Mouse (Mus musculus): ENCODE data around the gene Csgalnact2. TPM values are rescaled to one million over a fixed set of nuclear protein-coding genes. Genes with fewer than 3 reads are reported as not detected.

Gene Csgalnact2
- polyA plus RNA-seq, 1 experiment = 7.1 TPM

DNA sequence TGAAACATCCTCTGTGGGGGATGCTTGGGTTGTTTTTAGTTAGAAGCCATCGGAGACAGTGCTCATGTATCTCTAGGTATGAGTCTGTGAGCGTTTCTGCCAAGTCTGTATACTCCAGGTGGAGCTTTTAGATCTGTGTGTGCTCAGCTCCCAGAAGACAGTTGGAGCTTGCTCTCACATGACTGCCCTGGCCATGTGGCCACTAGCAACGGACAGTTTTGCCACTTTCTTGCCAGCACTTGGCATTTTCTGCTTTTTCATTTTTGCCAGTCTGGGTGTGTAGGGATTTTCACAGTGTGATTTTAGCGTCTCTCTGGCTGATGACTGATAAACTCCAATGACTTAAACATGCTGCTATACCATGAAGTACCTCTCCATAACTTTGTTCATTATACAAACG lies 75.7 kb downstream of the Csgalnact2 start:
- no peaks in the 10 kb centered on the region for H3K27me3 ChIP-seq (ENCODE audit: control insufficient read depth, insufficient read depth, low read length, poor library complexity, severe bottlenecking)
- no peaks in the 10 kb centered on the region for H3K36me3 ChIP-seq (ENCODE audit: control insufficient read depth, insufficient read depth, low read length, poor library complexity, severe bottlenecking)
- no peaks in the 10 kb centered on the region for H3K4me1 ChIP-seq (ENCODE audit: control insufficient read depth, insufficient read depth, low read length)
- H3K4me3 ChIP-seq (ENCODE audit: low read depth, low read length) = no peak overlapping the region
- H3K27ac ChIP-seq (ENCODE audit: insufficient read depth, low read length) = no peak overlapping the region
- no peak overlapping the region for H3K9ac ChIP-seq (ENCODE audit: low read depth, poor library complexity, severe bottlenecking)
- no peaks in the 10 kb centered on the region; the same call in 1 of the 2 replicates for H3K9me3 ChIP-seq (replicated peaks; ENCODE audit: control insufficient read depth, insufficient read depth, low read length, poor library complexity, severe bottlenecking)
- TF ChIP-seq EP300 (IDR thresholded peaks at IDR 0.05; ENCODE audit: insufficient read depth, low read depth, low read length) = no peak
- TF ChIP-seq CTCF (IDR thresholded peaks at IDR 0.05; ENCODE audit: low read depth, low read length) = no peak
- TF ChIP-seq POLR2A (IDR thresholded peaks at IDR 0.05; ENCODE audit: insufficient read depth, low read length) = no peak

DNA sequence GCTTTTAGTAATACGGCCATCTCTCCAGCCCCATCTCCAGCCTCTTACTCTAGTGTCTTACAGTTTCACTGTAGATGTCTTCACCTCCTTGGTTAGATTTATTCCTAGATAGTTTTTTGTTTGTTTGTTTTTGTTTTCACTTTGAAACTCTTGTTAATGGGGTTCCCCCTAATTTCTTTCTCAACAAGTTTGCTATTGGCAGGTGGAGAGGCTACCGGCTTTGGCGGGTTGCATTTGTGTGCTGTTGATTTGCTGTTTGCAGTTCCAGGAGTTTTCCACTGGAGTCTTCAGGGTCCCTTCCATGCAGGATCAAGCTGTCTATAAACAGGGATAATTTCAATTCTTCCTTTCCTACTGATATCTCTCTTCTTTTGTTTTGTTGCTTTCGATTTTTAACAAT lies 77.7 kb downstream of the Csgalnact2 start:
- H3K4me3 ChIP-seq (ENCODE audit: low read depth, low read length) = no peak overlapping the region
- H3K4me1 ChIP-seq (ENCODE audit: control insufficient read depth, insufficient read depth, low read length) = no peaks in the 10 kb centered on the region
- H3K27ac ChIP-seq (ENCODE audit: insufficient read depth, low read length) = no peak overlapping the region
- H3K27me3 ChIP-seq (ENCODE audit: control insufficient read depth, insufficient read depth, low read length, poor library complexity, severe bottlenecking) = no peaks in the 10 kb centered on the region
- no peak overlapping the region for H3K9ac ChIP-seq (ENCODE audit: low read depth, poor library complexity, severe bottlenecking)
- H3K36me3 ChIP-seq (ENCODE audit: control insufficient read depth, insufficient read depth, low read length, poor library complexity, severe bottlenecking) = no peaks in the 10 kb centered on the region
- H3K9me3 ChIP-seq (replicated peaks; ENCODE audit: control insufficient read depth, insufficient read depth, low read length, poor library complexity, severe bottlenecking) = no peaks in the 10 kb centered on the region; the same call in 1 of the 2 replicates
- TF ChIP-seq EP300 (IDR thresholded peaks at IDR 0.05; ENCODE audit: insufficient read depth, low read depth, low read length) (no peak), CTCF (IDR thresholded peaks at IDR 0.05; ENCODE audit: low read depth, low read length) (no peak), POLR2A (IDR thresholded peaks at IDR 0.05; ENCODE audit: insufficient read depth, low read length) (no peak)

Other genes with a start within 250 kb of the Csgalnact2 start
- gene Hnrnpf, start 238.8 kb downstream of the Csgalnact2 start, polyA plus RNA-seq (2011; ENCODE audit: insufficient read depth, insufficient read length, low read depth, missing spikeins) = 1,007 and 1,035 TPM in 2 replicates
- gene Fxyd4, start 201.4 kb downstream of the Csgalnact2 start, polyA plus RNA-seq (2011; ENCODE audit: insufficient read depth, insufficient read length, low read depth, missing spikeins) = not detected in 2 replicates
- 0.67 and 0.91 TPM in 2 replicates for gene Rasgef1a, start 127.7 kb downstream of the Csgalnact2 start, polyA plus RNA-seq (2011; ENCODE audit: insufficient read depth, insufficient read length, low read depth, missing spikeins)
- 0.81 and 0.97 TPM in 2 replicates for gene Ret, start 58.6 kb upstream of the Csgalnact2 start, polyA plus RNA-seq (2011; ENCODE audit: insufficient read depth, insufficient read length, low read depth, missing spikeins)